Mouse (Mus musculus): ENCODE results near the gene Ccne1.
A peak's percentile ranks its signal among the peaks of the same experiment; 100 is the strongest.

GRCm38 (mm10) chr7:38141747-38142545 lies 34.6 kb upstream of the Ccne1 start:
- TF ChIP-seq CTCF (IDR thresholded peaks at IDR 0.05; ENCODE audit: control insufficient read depth, insufficient read depth, low read length) (peak; percentile 91), POLR2A (IDR thresholded peaks at IDR 0.05; ENCODE audit: borderline replicate concordance, control insufficient read depth, low read depth, low read length) (no peak)
